Mouse (Mus musculus) large intestine, adult 2 months (tissue): Measurements from ENCODE around the gene Cyp2a5. TPM values are rescaled to one million over a fixed set of nuclear protein-coding genes. Genes with fewer than 3 reads are reported as not detected.
"Not testable (repeated sequence)": the region's sequence is repeated elsewhere in the genome, so short reads cannot be mapped to it uniquely, and the experiment has no call there.

Source experiments
- DNase-seq: peaks from one replicate; pipeline ENCODE4 v3.0.0-alpha.2; 2012; ENCODE audit warnings: low read depth, low spot score
- WGBS: fragments of 180-500 bp; shearing (Covaris S2); methylation state at CpG from one replicate; pipeline ENCODE4 v1.1.7; 2018; 5-methylcytosine and 5-hydroxymethylcytosine counted together
- polyA plus RNA-seq: library from polyadenylated mRNA; depleted of rRNA; stranded (reverse); fragments of >200 nt; gene quantifications from 2 replicates; pipeline ENCODE4 v1.2.3, GENCODE M21; 2012; rRNA removed

The Cyp2a5 gene
- 0.11 TPM in 1 of 2 replicates, not detected in the other for polyA plus RNA-seq

DNA sequence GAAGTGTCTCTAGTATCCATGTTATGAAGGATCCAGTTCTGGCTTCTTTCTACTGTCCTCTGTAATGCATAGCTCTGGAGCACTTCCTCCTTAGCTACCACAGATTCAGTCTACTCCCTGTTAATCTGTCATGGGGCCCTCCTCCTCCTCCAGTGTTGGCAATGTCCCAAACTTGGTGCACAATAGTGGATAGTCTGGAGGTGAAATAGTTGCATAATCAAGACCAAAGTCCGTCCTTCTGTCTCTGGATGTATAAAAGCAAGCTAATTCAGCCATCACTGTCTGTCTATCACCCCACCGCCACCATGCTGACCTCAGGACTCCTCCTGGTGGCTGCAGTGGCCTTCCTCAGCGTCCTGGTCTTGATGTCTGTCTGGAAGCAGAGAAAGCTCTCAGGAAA is at the start of gene Cyp2a5:
Cyp2a5 (plus strand) TSS at position 247 of the 400 bp plus-strand sequence.
- DNase-seq: not testable (repeated sequence)
- 52% methylated on average over 3 of the region's 3 CpGs for WGBS

DNA sequence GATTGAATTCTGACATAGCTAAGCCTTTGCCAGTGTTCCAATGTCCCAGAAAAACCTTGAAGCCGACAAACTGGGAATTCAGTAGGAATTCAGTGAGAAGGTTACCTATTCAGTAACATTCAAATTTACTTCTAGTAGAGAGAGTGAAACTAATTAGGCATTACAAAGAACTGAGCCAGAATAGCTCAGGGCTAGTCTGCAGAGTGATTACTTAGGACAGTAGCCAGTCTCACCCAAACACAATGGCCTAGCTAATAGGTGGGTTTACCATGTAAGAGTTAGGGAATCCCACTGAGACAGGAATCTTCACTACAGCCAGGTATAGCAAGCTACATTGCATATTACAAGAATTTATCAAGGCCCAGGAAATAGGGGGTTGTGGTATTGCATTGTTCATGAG is 49.1 kb upstream of the Cyp2a5 start:
- 68% methylated on average over 1 of the region's 1 CpGs for WGBS
- not testable (repeated sequence) for DNase-seq

DNA sequence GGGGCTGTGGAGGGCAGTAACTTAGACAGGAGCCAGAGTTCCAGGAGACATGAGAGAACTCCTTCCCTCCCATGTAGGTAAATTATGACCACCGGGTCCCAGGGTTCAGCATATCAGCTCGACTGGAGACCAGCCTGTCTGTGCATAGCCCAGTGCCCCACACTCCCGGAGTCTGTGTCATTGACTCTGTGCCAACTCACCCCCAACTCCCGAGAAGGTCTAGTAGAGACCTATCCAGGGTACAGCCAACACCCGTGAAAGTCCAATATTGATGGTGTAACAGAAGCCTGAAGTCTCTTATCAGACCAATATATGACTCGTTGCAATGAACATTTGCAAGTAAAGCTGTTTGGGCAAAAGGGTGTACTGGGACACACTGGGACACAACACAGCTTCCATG is 45.1 kb upstream of the Cyp2a5 start:
- WGBS: 47% methylated on average over 6 of the region's 6 CpGs
- no peak for DNase-seq

DNA sequence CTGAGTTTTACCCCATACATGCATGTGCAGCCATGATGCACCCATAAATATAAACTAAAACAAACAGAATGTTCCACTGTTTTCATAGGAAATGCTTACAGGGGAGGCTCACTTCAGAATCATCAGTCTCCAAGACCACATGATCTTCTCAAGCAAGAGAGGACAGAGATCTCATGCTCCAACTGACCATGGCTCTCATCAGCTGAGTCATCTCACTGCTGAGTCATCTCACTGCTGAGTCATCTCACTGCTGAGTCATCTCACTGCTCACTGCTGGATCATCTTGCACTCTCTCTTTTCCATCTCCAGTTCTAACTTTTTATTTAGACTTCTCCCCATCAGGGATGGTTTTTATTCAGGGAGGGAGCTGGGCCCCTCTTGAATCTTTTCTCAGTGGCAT is 35.0 kb upstream of the Cyp2a5 start:
- no peak for DNase-seq

DNA sequence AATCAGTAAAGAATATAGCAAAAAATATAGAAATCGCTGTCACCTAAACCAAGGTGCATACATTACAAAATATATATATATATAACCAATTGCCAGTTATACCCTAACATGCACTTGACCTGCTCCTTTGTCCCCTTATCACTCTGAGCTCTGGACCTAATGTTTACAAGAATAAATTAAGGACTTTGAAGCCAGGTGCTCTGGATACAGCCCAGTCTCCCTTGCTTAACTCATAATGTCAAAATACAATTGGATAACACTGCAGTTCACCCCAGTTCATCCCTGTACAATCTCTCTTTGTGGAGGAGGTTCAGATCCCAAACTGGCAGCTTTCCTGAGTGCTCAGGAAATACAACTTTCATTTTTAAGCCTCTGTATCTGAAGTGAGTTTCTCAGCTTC is 34.1 kb upstream of the Cyp2a5 start:
- 88% methylated on average over 1 of the region's 1 CpGs for WGBS
- DNase-seq: no peak

DNA sequence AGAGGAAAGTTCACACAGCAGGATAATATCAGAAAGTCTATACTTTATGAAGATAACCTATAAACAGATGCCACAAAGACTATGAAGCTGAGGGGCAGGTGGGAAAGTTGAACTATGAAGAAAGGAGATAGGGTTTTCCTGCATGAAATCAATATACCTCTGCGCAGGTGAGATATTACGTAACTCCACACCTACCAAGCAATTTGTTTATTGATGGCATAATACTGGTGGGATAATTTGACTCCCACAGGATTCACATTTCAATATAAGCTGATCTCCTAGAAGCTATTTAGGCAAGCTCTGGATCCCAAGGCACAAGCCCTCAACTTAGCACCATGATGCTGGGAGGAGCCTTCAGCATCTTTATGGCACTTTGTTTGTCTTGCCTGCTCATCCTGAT is 26.5 kb upstream of the Cyp2a5 start, which contains the start of gene Cyp2g1:
Cyp2g1 (plus strand) TSS at position 301 of the 400 bp plus-strand sequence.
- WGBS: 87% methylated on average over 2 of the region's 2 CpGs
- no peak for DNase-seq

DNA sequence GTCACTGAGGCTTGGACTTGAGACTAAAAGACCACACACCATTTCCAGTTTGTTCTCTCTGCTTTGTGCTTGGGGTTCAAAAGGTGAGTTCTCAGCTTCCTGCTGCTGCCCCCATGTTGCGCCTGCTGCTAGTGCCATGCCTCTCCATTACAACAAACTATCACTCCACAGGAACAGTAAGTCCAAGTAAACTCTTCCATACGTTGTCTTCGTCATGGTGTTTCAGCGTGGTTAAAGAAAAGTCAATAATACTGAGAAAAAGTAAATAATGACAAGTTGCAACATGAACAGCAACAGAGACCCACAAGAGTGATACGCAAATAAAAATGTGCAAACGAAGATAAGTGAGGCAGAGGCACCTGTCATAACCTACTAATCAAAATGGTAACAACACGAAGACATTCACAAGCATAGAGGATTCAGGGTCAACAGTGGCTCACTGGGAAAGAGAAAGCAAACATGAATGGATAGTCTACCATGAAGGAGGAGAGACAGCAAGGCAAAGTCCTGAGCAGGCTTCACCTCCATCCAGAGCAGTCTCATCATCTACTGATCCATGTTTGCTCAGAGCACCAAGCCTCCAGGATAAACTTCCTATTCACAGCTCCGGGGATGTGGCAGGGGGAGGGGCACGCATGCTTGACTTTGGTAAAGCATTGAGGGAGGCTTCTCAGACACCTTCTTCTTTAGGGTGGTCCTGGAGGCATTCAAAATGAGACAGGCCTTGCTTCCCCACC is 3.4 kb upstream of the Cyp2a5 start:
- not testable (repeated sequence) for DNase-seq
- 59% methylated on average over 9 of the region's 9 CpGs for WGBS

DNA sequence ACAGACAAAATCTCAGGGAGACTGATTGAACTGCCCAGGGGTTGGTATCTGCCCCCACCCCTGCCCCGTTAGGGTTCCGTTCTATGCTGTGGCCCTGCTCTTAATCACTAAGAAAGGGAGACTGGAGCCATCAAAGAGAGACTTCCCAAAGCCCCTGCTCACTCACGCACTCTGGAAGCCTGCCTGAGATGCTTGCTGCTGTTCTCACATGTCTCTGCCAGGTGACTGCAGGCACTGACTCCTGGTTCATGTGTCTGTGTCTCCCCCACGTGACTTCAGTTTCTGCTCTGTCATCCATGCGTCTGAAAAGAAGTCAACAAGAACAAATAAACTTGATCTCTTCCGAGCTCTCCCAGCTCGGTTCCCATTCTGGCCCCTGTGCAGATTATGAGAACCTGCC is 2.4 kb upstream of the Cyp2a5 start:
- WGBS: 72% methylated on average over 7 of the region's 7 CpGs
- DNase-seq: not testable (repeated sequence)

DNA sequence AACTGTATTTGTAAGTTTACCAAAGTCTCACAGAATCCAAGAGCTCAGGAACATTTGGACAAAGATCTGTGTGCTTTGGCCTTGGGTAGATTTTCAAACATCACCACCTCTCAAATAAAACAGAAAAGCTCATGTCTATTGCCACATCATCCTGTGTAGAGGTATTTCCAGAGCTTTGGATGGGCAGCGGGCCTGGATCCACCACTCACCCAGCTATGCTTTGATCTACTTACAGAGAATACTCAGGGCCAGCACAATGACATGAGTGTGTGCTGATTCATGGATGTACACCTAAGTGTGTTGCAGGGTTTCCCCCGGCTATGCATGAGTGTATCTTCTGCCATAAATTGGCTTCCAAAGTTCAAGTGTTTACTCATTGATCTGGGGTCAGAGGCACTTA is 8.3 kb downstream of the Cyp2a5 start:
- 66% methylated on average over 2 of the region's 2 CpGs for WGBS
- DNase-seq: not testable (repeated sequence)

DNA sequence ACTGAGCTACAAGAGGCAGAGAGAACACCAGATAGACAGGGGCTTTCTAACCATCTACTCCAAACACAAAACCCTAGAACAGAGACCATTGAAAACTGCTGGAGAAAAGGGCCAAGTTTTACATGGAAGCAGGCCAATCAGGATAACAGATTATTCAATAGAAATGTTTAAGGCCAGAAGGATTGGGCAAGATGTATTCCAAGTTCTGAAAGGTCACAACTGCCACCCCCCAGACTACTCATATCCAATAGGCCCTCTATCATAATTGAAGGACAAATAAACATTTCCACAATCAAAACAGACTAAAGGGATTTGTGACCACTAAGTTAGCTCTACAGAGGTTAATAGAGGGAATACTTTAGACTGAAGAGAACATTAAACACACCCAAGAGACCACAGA is 15.0 kb downstream of the Cyp2a5 start:
- not testable (repeated sequence) for DNase-seq

DNA sequence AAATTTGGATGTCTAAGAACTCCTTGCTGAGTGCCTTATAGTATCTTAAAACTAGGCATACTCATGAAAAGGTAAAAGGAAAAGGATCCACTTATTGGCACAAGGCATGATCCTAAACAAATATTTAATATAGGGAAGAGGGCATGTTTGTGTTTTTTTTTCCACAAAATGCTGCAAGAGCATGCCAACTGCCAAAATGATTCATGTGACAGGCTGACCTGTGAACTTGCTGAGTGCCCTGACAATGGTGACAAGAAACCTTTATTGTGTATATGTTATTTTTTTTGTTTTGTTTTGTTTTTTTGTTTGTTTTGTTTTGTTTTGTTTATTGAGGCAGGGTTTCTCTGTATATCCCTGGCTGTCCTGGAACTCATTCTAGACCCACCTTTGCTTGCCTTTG is 43.5 kb downstream of the Cyp2a5 start:
- not testable (repeated sequence) for DNase-seq

DNA sequence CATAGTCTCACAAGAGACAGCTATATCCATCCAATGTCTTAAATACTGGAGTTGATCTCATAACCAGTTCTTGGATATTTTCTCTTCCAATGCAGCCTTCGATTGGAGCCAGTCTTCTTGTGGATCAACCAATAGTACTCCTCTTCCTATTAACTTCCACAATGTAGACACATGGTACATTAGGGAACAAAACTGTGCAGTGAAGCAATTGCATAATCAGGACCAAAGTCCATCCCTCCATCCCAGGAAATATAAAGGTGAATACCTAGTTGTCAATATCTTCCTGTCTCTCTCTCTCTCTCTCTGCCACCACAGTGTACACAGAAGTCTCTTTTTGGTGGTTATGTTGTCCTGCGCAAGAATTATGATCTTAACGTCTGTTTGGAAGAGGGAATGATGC is 45.5 kb downstream of the Cyp2a5 start:
- DNase-seq: not testable (repeated sequence)
- WGBS: 72% methylated on average over 3 of the region's 3 CpGs

Other genes with a start within 250 kb of the Cyp2a5 start
- gene Vmn1r185, start 216.8 kb upstream of the Cyp2a5 start, polyA plus RNA-seq: not detected in 2 replicates
- not detected in 2 replicates for gene Cyp2b23, start 148.9 kb upstream of the Cyp2a5 start, polyA plus RNA-seq
- gene Cyp2b19, start 78.2 kb upstream of the Cyp2a5 start, polyA plus RNA-seq: not detected in 2 replicates
- gene Cyp2g1, start 26.4 kb upstream of the Cyp2a5 start, polyA plus RNA-seq: not detected in 2 replicates
- not detected in 2 replicates for gene Cyp2a22, start 104.1 kb downstream of the Cyp2a5 start, polyA plus RNA-seq
- gene Cyp2a12, start 193.8 kb downstream of the Cyp2a5 start, polyA plus RNA-seq: not detected in 2 replicates